Comparison of ENCODE assay signal across 16 mouse cellular contexts in genomic region chr16:25618898-25619297, GRCm38 (mm10).
DNase-seq lines count a peak whose midpoint lies in the region; TF ChIP-seq lines count a peak whose summit lies in the region.
"Had no signal": no experiment of that assay in that cellular context is flagged by ENCODE, and none has a peak within 500 bp of the region (broad histone marks: within the 10 kb centered on the region; RNA-seq: fewer than 3 reads in every experiment).

No protein-coding gene starts in this region.

- TF ChIP-seq CTCF in CH12.LX (conservative IDR thresholded peaks at IDR 0.05 in 1 of 2, IDR thresholded peaks at IDR 0.05 in 1 of 2; ENCODE audit: low read depth in 2 of 2, low read length in 2 of 2), result no peak

- dilution Hi-C loops in CH12.LX (cut with MboI; ENCODE audit: extremely low pct_ligation_motif_present, extremely low pct_unique_long_range_greater_than_20kb, low sequenced_read_pairs), result no loop called here

- 0 out of 2 replicates have a peak, but pooled peaks have one; percentile 61 for TF ChIP-seq EP300 in CH12.LX (IDR thresholded peaks at IDR 0.05; ENCODE audit: low read length)

- H3K9ac ChIP-seq in CH12.LX (ENCODE audit: insufficient read depth, low read depth), result no peak overlapping the region

- H3K4me1 ChIP-seq in CH12.LX (ENCODE audit: control insufficient read depth in 1 of 2, insufficient read depth in 2 of 2), result peaks cover 9 to 23% of the 10 kb centered on the region in 2 experiments

- no peaks in the 10 kb centered on the region for H3K36me3 ChIP-seq in CH12.LX (replicated peaks in 1 of 2; ENCODE audit: control insufficient read depth in 1 of 2, insufficient read depth in 1 of 2, low read length in 1 of 2)
- H3K36me3 ChIP-seq: G1E had no signal

- H3K27ac ChIP-seq in CH12.LX (ENCODE audit: insufficient read depth, low read depth), result no peak overlapping the region

- no peaks in the 10 kb centered on the region for H3K9me3 ChIP-seq in CH12.LX (replicated peaks; ENCODE audit: low read length)
- H3K9me3 ChIP-seq: G1E had no signal

- no peaks in the 10 kb centered on the region for H3K27me3 ChIP-seq in CH12.LX (replicated peaks)
- H3K27me3 ChIP-seq: Patski had no signal

- in situ Hi-C loops in CH12.LX (cut with MboI; ENCODE audit: low pct_ligation_motif_present, low pct_unique_long_range_greater_than_20kb, low sequenced_read_pairs), result no loop called here

- TF ChIP-seq RAD21 in CH12.LX (IDR thresholded peaks at IDR 0.05; ENCODE audit: low read depth, low read length), result no peak

- H3K79me2 ChIP-seq in CH12.LX (replicated peaks; ENCODE audit: control insufficient read depth, extremely low read depth, insufficient read depth, poor library complexity, severe bottlenecking), result no peaks in the 10 kb centered on the region

- no peak for TF ChIP-seq POLR2A in CH12.LX (IDR thresholded peaks at IDR 0.05; ENCODE audit: low read depth, low read length)

- DNase-seq in CH12.LX (ENCODE audit: extremely low read depth), result peak; percentile 58
- DNase-seq in layer of hippocampus, adult 18-20 months (ENCODE audit: low spot score in 2 of 2), result no peak
- DNase-seq: adrenal gland, adult 2 months; adrenal gland, adult 8-10 months; adrenal gland, postnatal 10 days; adrenal gland, postnatal 14 days; adrenal gland, postnatal 25 days; adrenal gland, postnatal 36 days; B cell, adult 2 months; cerebellum, adult 11 months; cerebellum, adult 11-12 months; cerebellum, adult 18-20 months; cerebellum, adult 2 months; cerebellum, adult 8-10 months had no signal

- peak overlapping the region; percentile 22; the same call in 1 of the 2 replicates for H3K4me2 ChIP-seq in CH12.LX (ENCODE audit: insufficient read depth, low read depth, poor library complexity, severe bottlenecking)

- no peak overlapping the region for H3K4me3 ChIP-seq in CH12.LX (replicated peaks in 1 of 3; ENCODE audit: low read depth in 2 of 3, low read length in 2 of 3, poor library complexity in 1 of 3)

TF ChIP-seq in CH12.LX, 34 proteins besides CTCF, POLR2A, EP300 and RAD21:
- TF ChIP-seq IRF4 (IDR thresholded peaks at IDR 0.05; ENCODE audit: low read depth, low read length), result peak; percentile 50; the same call in 1 of the 2 replicates
- TF ChIP-seq BHLHE40 (IDR thresholded peaks at IDR 0.05; ENCODE audit: low read depth, low read length), result peak; percentile 37; the same call in 1 of the 2 replicates
- no peak for TF ChIP-seq KAT2A (IDR thresholded peaks at IDR 0.05; ENCODE audit: insufficient replicate concordance, low read length)
TF ChIP-seq in CH12.LX: peak in this region for 2.
